Mouse (Mus musculus): ENCODE data around the gene Wfdc5. TPM values are rescaled to one million over a fixed set of nuclear protein-coding genes. Genes with fewer than 3 reads are reported as not detected.
"Not testable (repeated sequence)": the region's sequence is repeated elsewhere in the genome, so short reads cannot be mapped to it uniquely, and the experiment has no call there.

Gene Wfdc5
- total RNA-seq (2021) = not detected
- long read RNA-seq, experiment 1 = 0 reads
- long read RNA-seq, experiment 2 = 0 reads

GRCm38 (mm10) chr2:164182692-164183255, at the start of gene Wfdc5:
Gene Wfdc5 (minus strand): TSS chr2:164182742.
- DNase-seq = no peak

GRCm38 (mm10) chr2:164228361-164229070, 46.0 kb upstream of the Wfdc5 start:
- no peak for DNase-seq

DNA sequence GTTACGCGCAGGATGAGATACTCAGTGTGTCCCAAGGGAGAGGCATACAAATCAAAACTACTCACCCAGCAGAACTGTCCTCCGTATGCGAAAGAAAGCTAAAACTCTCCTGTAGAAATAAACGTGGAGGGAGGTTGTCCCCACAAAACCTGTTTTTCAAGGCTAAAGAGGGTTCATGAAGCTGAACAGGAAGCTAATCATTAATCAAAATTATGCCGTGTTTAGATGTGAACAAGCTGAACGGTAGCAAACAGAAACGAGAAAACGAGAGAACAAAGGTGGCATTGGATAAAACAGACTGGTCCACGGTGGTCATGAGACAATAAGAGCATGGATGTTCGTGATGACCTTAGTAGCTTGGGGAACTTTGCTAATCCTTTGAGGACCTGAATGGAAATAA, 39.0 kb upstream of the Wfdc5 start, which contains the start of gene Wfdc15b:
Gene Wfdc15b, minus strand, starts transcription at position 139 of the 400 bp plus-strand sequence.
- no peak for DNase-seq

DNA sequence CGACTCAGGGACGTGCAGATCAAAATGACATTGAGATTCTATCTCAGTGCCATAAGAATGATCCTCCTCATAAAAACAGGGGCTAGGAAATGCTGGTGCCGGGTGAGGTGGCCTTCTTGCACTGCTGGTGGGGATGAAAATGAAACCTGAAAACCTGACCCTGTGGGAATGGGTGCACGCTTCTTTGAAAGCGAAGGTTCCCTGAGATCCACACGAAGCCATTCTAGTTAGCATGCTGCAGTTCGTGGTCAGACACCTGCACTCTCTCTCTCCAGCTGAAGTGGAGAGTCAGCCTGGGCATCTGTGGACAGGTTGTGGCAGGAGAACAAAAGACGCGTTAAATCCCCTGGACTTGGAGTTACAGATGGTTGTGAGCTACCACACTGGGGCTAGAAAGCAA, 36.8 kb upstream of the Wfdc5 start:
- no peak for DNase-seq

GRCm38 (mm10) chr2:164212711-164213110, 30.2 kb upstream of the Wfdc5 start:
- DNase-seq = no peak

DNA sequence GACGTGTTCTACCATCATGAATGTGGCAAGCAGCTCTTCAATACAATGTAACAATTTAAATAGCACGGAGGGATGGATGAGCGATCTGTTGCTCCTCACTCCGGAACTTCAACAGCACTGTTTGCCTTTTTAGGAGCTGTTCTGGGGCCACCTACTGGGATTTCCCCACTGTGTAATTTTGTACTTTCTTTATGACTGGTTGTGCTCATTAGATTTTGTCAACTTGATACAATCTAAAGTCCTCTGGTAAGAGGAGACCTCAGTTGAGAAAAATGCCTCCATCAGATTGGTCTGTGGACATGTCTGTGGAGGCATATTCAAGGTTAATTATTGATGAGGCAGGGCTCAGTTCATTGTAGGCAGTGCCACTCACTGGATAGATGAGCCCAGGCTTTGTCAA, 28.4 kb upstream of the Wfdc5 start:
- no peak for DNase-seq

DNA sequence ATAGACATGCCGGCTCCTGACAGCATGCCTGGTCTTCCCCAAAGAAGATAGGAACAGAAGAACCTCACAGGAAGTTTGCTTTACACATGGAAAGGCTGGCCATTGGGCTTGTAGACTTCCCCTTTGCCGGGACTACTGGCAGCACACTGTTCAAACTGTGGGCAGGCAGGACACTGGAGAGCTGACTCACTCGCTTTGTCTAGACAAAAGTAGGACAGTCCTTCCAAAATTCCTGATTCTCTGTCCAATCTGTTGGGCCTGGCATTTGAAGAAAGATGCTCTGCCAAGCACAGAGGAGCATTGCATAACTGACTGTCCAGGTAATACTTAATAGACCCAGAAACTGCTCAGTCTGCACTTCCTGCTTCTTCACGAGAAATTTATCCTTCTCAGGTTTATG, 24.1 kb upstream of the Wfdc5 start:
- no peak for DNase-seq

- DNase-seq = not testable (repeated sequence)
Measured at GRCm38 (mm10) chr2:164206011-164206410, 23.5 kb upstream of the Wfdc5 start.

DNA sequence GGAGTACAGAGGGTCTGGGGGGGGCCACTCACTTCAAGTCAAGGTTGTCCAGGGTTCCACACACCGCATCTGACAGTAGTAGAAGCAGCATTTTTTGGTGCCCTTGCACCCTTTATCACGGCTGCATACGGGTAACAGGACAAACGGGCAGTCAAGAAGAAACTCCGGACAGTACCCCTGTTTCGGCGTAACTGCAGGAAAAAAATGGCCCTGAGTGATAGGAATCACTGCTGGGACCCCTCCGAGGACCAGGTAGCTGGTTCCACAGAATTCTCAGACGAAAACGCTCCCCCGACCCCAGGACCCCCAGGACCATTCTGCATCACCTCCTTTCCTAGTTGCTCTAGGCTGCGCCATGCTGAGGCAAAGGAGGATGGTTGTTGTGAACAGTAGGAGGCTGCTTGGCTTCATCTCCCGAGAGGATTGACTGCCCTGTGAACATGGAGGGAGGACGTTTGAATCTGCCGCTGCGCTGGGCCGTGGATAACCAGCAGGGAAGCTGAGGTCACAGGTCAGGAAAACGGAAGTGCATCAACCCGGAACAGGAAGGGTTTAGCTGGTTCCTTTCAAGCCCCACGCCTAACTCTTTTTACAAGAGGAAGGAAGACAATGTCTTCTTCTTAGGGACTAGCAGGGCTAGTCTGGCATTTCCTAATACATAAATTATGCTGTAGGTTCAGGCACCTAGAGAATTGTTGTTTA, 17.2 kb upstream of the Wfdc5 start, which contains the start of gene Wfdc15a:
Gene Wfdc15a, minus strand, starts transcription at position 505 of the 702 bp plus-strand sequence.
- DNase-seq = no peak

GRCm38 (mm10) chr2:164196700-164196990, 14.1 kb upstream of the Wfdc5 start:
- DNase-seq = no peak

DNA sequence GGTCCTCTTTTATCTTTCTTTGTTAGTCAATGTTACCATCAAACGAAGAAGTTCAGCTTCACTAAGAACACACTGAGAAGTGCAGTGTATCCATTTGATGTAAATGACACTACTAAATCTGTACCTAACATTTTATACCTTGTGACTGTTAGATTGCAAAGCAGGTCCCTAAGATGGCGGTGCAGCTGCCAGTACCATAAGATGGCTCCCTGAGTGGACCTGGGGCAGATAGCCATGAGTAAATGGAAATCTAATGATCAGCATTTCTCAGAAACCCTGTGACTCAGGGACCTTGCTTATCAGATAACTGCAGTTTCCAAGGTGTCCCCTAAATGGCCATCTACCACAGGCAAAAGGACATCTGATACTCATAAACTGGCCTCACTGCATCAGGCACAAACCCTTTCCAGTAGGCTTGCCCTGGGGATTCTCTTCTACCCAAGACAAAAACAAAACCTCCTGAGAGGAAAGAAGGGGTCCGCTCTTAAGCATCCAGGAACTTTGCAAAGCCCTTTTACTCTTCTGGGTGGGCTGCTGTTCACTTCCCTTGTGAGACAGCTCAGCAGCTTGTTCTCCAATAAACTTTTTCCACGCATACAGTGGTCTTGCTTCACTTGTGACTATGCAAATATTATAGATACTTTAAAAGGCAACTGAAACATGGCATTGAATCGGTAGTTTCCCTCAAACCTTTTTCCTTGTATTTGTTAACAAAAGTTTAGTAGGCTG, 13.6 kb upstream of the Wfdc5 start:
- no peak for DNase-seq

- DNase-seq = no peak
Measured at GRCm38 (mm10) chr2:164194959-164195630, 12.6 kb upstream of the Wfdc5 start.

GRCm38 (mm10) chr2:164192279-164192678, 9.7 kb upstream of the Wfdc5 start:
- no peak for DNase-seq

DNA sequence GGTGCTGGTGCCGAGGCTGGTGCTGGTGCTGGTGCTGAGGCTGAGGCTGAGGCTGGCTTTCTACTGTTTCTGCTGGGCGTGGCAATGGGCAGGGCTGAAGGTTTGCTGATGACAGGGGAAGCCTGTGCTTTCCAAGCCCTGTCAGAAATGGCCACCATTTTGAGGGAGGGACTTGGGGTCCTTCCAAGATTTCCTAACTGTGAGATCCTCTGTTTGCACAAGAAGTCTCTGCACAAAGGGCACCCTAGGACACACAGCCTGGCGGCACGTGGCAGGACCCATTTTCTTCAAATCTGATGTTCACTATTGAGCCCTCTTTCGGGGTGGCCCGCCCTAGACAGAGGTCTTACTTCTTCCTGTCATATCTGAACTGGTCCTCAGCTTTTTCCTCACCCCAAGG, 8.0 kb upstream of the Wfdc5 start, which contains the start of gene Wfdc12:
Gene Wfdc12, minus strand, starts transcription at position 33 of the 400 bp plus-strand sequence.
- no peak for DNase-seq

DNA sequence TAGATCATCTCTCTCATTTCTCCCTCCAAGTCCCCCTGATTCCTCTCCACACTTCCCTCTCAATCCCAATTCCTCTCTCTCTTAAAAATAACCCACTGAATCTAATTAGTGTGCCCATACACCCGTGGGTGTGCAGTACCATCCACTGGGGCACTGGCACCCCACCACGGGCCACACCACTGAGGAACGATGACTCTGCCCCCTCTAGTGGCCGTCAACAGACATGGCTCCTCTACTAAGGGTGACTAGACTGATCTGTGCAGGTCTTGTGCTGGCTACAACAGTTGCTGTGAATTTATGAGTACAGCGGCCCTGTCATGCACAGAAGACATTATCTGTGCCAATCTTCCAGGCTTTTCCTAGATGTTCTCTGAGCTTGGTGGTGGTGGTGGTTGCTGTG, 6.2 kb upstream of the Wfdc5 start:
- no peak for DNase-seq

GRCm38 (mm10) chr2:164184145-164184719, 1.7 kb upstream of the Wfdc5 start:
- DNase-seq = peak in 1 of 2 experiments; percentile 12

DNA sequence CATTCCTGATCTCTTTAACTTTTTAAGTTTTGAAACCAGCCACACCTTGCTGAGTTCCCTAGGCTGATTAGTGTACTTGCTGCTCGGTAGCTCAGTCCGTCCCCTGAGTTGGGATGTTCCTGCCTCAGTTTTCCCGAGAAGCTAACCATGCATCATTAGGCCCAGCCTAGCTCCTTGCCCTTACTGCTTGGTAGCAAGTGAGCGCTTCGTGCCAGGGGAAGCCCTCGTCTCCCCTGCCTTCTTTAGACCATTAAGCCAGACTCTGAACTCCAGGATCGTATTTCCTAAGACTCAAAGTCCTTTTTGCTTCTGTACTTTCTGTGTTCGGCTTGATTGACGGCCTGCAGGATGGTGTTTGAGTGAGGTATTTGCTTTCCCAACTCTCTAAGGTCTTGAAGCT, 798 bp upstream of the Wfdc5 start:
- no peak for DNase-seq

GRCm38 (mm10) chr2:164180770-164181169, 1.8 kb downstream of the Wfdc5 start:
- no peak for DNase-seq

GRCm38 (mm10) chr2:164180124-164180523, 2.4 kb downstream of the Wfdc5 start:
- DNase-seq = peak; percentile 24 to 55

DNA sequence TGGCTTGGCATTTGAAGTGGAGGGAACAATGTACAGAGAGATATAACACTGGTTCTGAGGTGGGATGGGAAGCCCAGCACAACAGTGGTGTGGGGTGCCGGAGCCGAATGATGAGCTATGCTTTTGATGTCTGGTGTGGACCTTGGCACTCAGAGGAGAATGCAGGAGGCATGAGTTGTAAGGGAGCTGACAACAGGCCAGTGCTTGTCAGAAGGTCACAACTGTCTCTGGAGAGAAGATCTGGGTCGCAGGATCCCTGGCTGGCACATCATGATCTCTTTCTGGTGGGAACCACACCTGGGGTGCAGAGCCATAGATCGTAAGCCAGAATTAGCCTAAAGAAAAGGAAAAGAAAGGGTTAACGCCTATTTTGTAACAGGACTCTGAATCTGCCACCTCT, 4.7 kb downstream of the Wfdc5 start:
- no peak for DNase-seq

DNA sequence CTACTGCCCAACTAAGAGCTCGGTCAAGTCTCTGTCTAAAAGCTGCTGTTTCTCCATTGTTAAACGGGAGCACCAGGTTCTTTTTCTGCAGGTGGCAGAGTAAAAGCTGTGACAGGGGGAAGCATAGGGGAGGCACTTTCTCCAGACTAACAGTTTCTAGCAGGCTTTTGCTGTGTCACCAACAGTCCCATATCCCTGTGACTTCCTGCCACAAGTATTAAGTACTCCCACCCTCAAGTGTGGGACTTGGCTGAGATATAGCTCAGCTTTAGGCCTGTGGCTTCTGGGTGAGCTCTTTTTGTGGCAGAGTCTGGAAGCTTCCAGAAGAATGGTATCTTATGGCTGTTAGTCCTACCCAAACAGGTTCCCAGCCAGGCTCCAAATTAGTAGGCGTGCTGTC, 6.7 kb downstream of the Wfdc5 start:
- no peak for DNase-seq

All from heart, adult 18-20 months (tissue).